Comparison of ENCODE assay signal across 19 mouse cellular contexts in the genomic region with DNA sequence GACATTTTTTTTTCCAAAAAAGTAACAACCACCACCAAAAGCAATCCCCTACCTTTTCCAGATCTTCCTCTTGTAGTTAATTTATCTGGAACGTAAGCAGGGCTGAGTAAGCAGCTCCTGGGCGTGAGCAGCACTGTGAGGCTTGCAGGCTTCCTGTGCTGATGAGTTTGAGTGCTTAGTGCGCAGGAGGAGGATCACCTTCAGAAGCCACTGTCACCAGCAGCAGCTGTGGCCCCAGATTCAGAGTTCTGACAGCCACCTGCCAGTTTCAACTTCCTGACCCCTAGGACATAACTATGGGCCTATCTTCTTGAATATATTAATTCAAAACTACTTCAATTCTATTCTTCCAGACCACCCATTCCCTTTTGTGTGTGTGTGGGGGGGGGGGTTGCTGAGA. TPM values are rescaled to one million over a fixed set of nuclear protein-coding genes. Genes with fewer than 3 reads are reported as not detected.
DNase-seq lines count a peak whose midpoint lies in the region; ATAC-seq lines count a peak whose summit lies in the region.
"Had no signal": no experiment of that assay in that cellular context is flagged by ENCODE, and none has a peak within 500 bp of the region (broad histone marks: within the 10 kb centered on the region; RNA-seq: fewer than 3 reads in every experiment).

No protein-coding gene starts in this region.

- DNase-seq in A20 (ENCODE audit: low read depth, low spot score) = peak; percentile 89
- DNase-seq in CD4-positive, CD25-positive, alpha-beta regulatory T cell, adult 2 months (ENCODE audit: low read depth, low spot score) = peak; percentile 83
- DNase-seq in thymus, postnatal 0 days (ENCODE audit: low spot score) = peak; percentile 84
- DNase-seq in lung, adult 18-20 months = no peak
- DNase-seq in cerebellum, adult 11 months = no peak
- DNase-seq: cerebellum, adult 8-10 months; gastrocnemius, postnatal 14 days; heart, postnatal 4 days; kidney, postnatal 36 days; lung, postnatal 4 days had no signal

- no peak overlapping the region for H3K4me3 ChIP-seq in hindbrain, embryonic 12.5 days
- H3K4me3 ChIP-seq: forebrain, embryonic 15.5 days; heart, embryonic 12.5 days; neural tube, embryonic 15.5 days; stomach, embryonic 15.5 days had no signal

- WGBS in hindbrain, embryonic 12.5 days = 74% methylated on average over 3 of the region's 3 CpGs

- H3K4me1 ChIP-seq in hindbrain, embryonic 12.5 days = peaks cover 17% of the 10 kb centered on the region
- H3K4me1 ChIP-seq: stomach, embryonic 15.5 days had no signal

- ATAC-seq in megakaryocyte, adult 5-6 weeks (ENCODE audit: poor library complexity, severe bottlenecking) = peak; percentile 47
- ATAC-seq in hindbrain, embryonic 12.5 days (ENCODE audit: low FRiP score) = no peak
- ATAC-seq: forebrain, embryonic 15.5 days; intestine, postnatal 0 days had no signal

- no peak overlapping the region; the same call in 1 of the 2 replicates for H3K27ac ChIP-seq in hindbrain, embryonic 12.5 days
- H3K27ac ChIP-seq: forebrain, embryonic 15.5 days; liver, embryonic 14.5 days; neural tube, embryonic 15.5 days; stomach, embryonic 15.5 days had no signal

- no peaks in the 10 kb centered on the region for H3K36me3 ChIP-seq in hindbrain, embryonic 12.5 days
- H3K36me3 ChIP-seq: forebrain, embryonic 15.5 days; neural tube, embryonic 15.5 days; stomach, embryonic 15.5 days had no signal

- H3K9me3 ChIP-seq in hindbrain, embryonic 12.5 days (replicated peaks) = no peaks in the 10 kb centered on the region
- H3K9me3 ChIP-seq: forebrain, embryonic 15.5 days; G1E; heart, embryonic 12.5 days; neural tube, embryonic 15.5 days; stomach, embryonic 15.5 days had no signal

- H3K9ac ChIP-seq in hindbrain, embryonic 12.5 days = no peak overlapping the region
- H3K9ac ChIP-seq: forebrain, embryonic 15.5 days; heart, embryonic 12.5 days; liver, embryonic 14.5 days; neural tube, embryonic 15.5 days; stomach, embryonic 15.5 days had no signal

- H3K27me3 ChIP-seq in hindbrain, embryonic 12.5 days = no peaks in the 10 kb centered on the region
- H3K27me3 ChIP-seq: forebrain, embryonic 15.5 days; heart, embryonic 12.5 days; neural tube, embryonic 15.5 days; stomach, embryonic 15.5 days had no signal

- no peak overlapping the region for H3K4me2 ChIP-seq in hindbrain, embryonic 12.5 days (replicated peaks)
- H3K4me2 ChIP-seq: forebrain, embryonic 15.5 days; heart, embryonic 12.5 days; neural tube, embryonic 15.5 days; stomach, embryonic 15.5 days had no signal

RNA-seq across cellular contexts. Expression of gene Cdc42se2, which starts 23.4 kb away (rescaled TPM):
- 70.3 and 73.9 TPM in 2 replicates for total RNA-seq in megakaryocyte, adult 5-6 weeks (2015)
- 92.6 and 94.5 TPM in 2 replicates for total RNA-seq in megakaryocyte, adult 5-6 weeks (2017)
- polyA plus RNA-seq in thymus, postnatal 0 days (2015; fragmentation: Nextera tagmentation; extraction: Ambion mirVana) = 144 and 158 TPM in 2 replicates
- 198 and 205 TPM in 2 replicates for polyA plus RNA-seq in hindbrain, embryonic 12.5 days (2016; fragmentation: Nextera tagmentation; extraction: Ambion mirVana)

Comparison
In these comparisons a context has a peak if more than half of its experiments do, and no peak if none do; other contexts are left out.
1. DNase-seq: peak in A20 (single experiment), CD4-positive, CD25-positive, alpha-beta regulatory T cell, adult 2 months (single experiment) and thymus, postnatal 0 days (single experiment); none in lung, adult 18-20 months (0 of 2) and cerebellum, adult 11 months (single experiment).